Mouse (Mus musculus) thymus, postnatal 0 days (tissue): ENCODE data around the gene Bpifb6. TPM values are rescaled to one million over a fixed set of nuclear protein-coding genes. Genes with fewer than 3 reads are reported as not detected.
A peak's percentile ranks its signal among the peaks of the same experiment; 100 is the strongest.

Experiments
- DNase-seq: peaks from one replicate; pipeline ENCODE4 v3.0.0-alpha.2; 2015; ENCODE audit warnings: low spot score
- polyA plus RNA-seq: library from polyadenylated mRNA; unstranded; fragments of >200 nt; fragmentation: Nextera tagmentation; extraction: Ambion mirVana; gene quantifications from 2 replicates; pipeline ENCODE4 v1.2.1, GENCODE M21; 2015

Bpifb6 gene
- 0.14 TPM in 1 of 2 replicates, not detected in the other for polyA plus RNA-seq

DNA sequence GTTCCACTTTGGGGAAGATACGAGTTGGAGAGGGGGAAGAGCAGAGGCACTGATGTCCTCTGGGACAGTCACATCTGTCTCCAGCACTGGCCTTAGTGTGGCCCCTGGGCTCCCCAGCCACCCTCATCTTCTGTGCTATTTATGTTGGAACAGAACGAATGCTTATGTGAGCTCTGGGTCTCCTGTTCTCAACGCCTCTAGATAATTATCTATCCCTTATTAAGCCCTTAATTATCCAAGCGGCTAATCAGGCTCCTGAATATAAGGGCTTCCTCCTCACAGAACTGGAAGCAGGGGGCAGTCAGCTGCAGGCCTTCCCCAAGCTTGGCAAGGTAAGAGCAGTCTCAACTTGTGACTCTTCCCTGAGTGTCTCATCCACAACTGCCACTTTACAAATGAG, at the start of gene Bpifb6:
Bpifb6 (plus strand) TSS at position 301 of the 400 bp plus-strand sequence.
- DNase-seq, result no peak

DNA sequence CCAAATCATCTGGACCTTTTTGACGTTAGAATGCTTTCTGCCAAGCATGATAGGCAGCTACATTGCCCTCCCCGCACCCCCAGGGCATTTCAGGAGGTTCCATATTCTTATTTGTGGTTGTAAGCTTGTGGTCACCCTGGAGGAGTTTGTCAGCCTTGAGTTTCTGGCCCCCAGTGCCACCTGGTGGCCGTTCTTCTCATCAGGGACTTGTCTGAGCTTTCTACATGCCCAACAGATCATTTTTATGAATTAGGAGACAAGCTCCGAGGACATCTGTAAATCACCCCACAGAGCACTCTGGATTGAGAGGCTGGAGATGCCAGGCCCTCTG, 49.2 kb upstream of the Bpifb6 start:
- peak; percentile 51 for DNase-seq

DNA sequence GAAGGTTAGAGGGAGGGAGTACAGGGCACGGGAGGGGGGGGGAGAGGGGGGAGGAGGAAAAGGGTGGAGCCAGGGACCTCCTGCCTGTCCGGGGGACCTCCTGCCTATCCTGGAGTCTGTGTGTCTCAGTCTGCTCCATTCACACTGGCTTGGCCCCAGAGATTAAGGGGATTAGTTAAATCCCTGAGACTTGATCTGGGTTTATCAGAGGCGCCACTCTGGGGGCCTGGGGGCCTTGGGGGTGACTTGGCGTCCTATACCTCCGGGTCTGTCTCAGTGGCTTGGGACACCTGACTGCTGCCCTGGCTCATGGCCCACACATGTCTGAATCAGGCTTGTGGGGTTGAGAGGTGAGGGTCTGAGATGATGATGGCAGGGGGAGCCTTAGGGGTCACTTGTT, 46.6 kb upstream of the Bpifb6 start:
- no peak for DNase-seq

DNA sequence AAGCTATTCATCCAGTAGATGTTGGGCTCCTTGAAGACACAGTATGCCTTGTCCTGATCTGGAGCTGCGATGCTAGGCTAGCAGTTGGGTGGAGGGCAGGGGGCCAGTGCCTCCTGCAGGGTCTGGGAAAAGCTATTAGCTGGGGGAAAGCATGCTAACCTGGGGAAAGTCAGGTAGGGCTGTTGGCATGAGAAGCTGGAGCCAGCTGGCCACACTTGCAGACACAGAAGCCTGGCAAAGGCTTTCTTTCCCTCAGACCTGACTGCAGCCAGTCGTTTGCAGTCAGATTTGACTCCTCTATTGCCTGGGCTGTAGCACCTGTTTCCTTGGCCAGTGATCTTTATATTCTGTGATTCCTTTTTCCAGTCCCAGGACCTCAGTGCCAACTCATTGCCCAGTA, 40.6 kb upstream of the Bpifb6 start:
- no peak for DNase-seq

DNA sequence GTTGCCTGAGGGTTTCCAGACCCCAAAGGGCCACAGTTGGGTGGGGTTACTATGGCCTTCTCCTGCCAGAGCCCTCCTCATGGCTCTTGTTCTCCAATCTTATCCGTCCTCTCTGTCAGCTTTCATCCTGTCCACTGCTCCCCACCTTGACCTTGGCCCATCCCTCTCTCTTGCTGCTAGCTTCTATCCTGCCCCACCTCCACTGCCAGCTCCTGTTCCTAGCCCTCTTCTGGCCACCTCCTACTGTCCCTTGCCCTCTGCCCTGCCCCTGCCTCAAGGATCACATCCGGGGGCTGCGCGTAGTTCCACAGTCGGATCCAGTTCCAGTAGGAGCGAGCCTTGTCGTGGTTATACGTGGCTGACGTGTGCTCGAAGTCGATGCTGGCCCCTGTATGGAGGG, 39.9 kb upstream of the Bpifb6 start:
- no peak for DNase-seq

DNA sequence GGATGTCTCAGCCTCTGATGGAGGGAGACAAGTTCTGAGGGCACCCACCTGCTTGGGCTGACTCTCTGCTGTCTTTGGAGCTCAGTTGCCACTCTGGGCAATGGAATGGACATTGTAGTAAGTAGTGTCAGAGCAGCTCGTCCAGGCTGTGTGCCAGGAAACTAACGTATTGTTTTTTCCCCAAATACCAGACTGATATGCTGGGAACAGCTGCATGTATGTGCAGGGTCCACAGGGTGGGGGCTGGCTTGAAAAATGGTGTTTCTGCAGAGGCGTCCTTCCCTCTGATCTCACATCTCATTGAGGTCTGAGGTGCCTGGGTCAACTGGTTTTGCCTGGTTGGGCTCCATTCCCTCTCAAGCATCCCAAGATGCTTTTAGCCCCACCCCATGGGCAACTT, 39.5 kb upstream of the Bpifb6 start:
- no peak for DNase-seq

DNA sequence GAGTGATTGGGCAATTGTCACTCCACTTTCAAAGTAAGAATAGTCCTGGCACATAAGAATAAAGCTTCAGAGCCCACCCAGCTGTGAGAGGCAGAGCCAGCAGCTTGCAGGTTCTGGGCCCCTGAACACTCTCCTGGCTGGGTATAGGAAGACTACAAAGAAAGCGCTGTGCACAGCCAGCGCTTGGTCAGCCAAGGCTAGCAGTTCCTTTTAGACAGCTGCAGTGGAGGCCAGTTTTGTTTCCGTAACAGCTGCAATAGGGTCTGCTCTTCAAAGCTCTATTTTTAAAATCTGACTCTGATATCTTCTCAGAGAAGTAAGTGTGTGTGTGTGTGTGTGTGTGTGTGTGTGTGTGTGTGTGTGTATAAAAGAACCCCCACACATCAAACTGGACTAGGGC, 38.2 kb upstream of the Bpifb6 start:
- no peak for DNase-seq

DNA sequence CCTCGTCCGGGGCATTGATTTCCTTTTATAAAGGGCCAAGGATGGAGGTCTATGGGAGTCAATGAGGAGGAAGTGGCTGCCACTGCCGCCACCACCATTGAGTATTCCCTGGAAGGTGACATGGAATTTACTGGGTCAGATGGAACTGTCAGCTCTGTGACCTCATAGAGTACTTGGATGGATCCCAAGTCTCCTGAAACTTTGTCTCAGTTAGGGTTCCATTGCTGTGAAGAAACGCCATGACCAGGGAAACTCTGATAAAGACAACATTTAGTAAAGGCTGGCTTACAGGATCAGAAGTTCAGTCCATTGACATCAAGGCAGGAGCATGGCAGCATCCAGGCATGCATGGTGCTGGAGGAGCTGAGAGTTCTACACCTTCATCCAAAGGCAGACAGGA, 29.2 kb upstream of the Bpifb6 start, which contains the start of gene Sun5:
Sun5 (minus strand) TSS at position 101 of the 400 bp plus-strand sequence.
- DNase-seq, result no peak

DNA sequence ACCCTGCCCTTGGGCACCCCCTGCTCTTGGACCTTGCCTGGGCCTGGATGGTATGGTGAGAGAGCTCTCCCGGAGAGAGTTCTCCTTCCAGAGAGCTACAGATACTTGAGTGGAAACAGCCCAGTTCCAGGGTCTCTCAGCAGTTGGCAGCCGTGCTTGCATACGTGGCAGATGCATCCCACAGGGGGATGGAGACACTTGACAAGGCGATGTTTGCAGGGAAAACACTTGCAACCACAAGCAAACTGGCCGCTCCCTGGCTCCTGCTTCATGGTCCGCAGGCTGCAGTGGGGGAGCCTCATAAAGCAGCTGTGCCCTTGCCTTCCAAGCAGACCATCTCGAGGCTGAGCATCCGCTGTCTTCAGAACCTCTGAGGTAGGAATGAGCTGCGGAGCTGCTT, 25.4 kb upstream of the Bpifb6 start, which contains the start of gene Bpifb2:
Bpifb2 (plus strand) TSS at position 301 of the 400 bp plus-strand sequence.
- no peak for DNase-seq

DNA sequence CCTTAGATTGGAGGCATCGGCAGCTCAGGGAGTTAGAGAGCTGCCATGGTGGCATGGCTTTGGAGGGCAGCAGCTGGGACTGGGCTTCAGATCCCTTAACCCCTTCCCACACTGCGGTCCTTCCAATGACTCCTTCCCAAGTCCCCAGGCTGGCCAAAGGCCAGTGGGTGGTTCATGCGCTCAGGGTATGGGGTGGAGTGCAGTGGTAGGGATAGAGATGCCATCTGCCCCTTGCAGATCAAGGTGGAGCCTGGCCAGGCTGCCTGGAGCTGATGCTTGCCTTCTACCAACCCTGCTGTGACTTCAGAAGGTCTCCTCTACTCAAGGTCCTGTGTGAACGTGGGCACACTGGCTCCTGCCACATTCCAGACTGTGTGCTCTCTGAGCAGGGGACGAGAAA, 1.1 kb upstream of the Bpifb6 start:
- no peak for DNase-seq

DNA sequence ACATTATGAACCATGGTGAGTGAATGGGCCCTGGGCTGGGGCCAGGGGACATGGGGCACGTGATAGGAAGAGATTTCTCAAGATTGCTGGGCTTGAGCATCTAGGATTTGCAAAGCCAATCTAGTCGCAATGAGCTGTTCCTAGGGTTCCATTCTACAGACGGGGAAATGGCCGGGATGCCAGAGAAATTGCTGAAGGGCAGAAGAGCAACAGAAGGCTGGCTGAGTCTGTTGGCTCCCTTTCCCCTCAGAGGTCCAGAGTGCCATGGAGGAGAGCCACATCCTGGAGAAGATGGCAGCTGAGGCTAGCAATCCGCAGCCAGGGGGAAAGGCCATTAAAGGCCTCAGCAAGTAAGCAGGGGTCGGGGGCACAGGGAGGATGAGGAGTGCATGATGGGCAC, 2.5 kb downstream of the Bpifb6 start:
- DNase-seq, result no peak

DNA sequence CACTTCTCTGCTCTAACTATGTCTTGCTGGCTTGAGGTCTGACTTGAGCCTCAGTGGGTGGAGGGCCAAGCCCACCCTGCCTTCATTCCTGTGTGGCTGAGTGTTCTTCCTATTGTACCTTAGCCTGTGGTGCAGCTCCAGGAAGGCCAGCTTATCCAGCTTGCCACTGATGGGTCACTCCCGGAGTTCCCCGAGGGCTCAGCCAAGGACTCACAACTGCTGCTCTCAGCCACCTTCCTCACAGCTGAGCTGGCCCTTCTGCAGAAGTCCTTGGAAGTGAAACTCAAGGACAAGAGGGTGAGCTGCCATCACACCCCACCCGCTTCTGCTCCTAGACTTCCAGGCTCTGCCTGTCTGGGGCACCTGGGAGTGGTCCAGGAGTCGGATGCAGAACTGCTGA, 6.4 kb downstream of the Bpifb6 start:
- DNase-seq, result no peak

DNA sequence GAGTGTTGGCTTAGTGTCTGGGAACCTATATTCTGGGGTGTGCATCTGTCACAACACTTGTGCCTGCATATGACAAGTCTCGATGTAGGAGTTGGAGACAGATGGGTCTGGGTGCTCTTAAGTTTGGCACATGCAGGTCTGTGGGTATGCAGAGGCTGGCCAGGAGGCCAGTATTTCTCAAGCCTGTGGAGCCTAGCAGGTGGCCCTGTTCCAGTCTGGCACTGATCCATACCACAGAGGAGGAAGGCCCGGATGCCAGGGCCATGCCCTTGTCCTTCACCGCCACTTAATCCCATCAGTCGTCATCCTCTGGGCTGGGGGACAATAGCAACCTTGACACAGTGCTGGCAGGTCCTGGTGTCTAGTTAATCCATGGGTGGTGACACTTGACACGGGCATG, 14.0 kb downstream of the Bpifb6 start:
- no peak for DNase-seq

DNA sequence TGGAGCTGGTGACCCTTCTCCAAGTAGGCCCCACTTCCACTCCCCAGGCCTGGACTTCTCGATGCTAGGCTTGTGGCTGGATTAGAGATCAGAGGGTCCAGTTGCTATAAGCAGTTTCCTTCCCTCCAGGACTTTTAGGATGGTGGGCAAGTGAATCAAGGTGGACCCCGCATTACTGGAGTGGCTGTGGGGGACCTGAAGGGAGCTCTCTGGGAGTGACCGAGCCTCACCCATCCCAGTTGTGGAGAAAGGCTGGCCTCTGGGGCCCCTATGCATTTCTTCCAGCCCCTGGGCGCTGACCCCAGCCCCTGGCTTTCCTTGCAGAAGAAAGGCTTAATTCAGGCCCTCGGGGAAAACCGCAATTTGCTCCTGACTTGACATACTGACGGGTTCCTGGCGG, 17.7 kb downstream of the Bpifb6 start, which contains the start of gene Bpifb3:
Bpifb3 (plus strand) TSS at position 301 of the 400 bp plus-strand sequence.
- no peak for DNase-seq

DNA sequence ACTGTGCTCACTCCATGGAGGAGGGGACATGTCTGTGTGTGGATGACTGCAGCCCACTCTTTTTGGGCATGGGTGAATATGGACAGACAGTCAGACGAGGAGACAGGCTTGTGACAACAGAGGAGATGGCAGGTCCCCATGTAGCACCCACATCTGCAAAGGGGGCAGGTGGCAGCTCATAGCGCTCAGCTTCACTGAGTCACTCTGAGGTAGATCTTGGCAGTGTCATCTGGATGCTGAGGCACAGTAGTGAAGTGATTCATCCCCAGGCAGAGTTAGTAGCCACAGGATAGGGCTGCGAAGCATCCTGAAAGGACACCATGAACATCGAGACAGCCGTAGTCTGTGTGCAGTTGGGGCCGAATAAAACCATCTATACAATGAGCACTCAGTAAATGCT, 21.1 kb downstream of the Bpifb6 start:
- DNase-seq, result no peak

DNA sequence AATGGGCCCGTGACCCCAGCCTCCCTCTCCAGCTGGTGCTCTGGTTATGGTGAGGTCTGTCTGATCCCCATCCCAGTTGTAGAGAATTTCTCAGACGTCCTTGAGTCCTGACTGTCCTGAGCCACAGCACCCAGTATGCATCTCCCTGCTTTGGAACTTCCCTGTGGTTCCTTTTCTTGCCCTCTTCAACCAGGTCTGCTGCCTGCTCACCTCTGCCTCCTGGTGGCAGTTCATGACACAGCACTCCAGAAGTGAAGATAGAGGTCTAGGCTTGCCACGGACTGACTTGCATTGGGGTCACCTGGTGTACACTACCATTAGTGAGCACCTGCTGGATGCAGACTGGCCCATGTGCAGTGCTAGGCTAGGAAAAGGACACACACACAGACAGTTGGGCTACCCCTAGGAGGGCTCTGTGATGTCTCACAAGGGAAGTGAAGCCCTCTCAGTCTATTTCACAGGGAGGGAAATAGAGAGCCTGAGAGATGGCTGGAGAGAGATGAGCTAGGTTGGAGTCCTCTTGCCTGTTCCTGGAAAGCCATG, 29.8 kb downstream of the Bpifb6 start:
- DNase-seq, result peak; percentile 52

DNA sequence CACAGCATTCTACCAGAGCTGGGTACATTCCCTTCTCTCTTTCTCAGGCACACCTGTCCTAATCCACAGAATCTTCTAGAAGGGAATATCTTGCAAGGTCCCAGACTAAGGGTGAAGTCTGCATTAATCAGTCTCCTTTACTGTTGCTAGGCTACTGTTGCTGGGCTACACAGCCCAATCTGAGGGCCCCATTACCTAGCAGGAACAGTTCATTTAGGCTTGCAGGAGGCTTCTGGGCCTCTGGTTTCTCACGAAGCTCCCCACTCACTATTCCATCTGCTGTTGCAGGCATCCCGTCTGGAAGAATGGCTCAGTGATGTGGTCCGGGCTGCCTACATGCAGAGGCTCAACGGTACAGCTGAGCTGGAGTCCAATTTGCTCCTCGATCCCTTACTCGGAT, 30.9 kb downstream of the Bpifb6 start:
- no peak for DNase-seq

DNA sequence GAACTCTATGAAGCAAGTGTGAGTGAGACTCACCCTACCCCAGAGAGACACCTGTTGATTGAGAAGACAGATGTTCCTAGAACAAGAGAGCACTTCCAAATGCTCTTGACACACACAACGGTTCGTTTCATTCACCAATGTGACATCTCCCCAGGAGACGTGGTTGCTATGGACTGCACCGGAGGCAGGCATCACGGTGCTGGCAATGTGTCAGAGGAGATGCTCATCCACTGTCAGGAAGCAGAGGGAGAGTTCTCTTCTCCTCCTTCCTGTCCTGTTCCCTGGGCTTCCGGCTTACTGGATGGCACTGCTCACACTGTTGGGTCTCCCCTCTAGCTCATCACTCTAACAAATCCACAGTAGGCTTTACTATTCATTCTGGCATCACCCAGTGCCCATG, 33.1 kb downstream of the Bpifb6 start:
- DNase-seq, result no peak

DNA sequence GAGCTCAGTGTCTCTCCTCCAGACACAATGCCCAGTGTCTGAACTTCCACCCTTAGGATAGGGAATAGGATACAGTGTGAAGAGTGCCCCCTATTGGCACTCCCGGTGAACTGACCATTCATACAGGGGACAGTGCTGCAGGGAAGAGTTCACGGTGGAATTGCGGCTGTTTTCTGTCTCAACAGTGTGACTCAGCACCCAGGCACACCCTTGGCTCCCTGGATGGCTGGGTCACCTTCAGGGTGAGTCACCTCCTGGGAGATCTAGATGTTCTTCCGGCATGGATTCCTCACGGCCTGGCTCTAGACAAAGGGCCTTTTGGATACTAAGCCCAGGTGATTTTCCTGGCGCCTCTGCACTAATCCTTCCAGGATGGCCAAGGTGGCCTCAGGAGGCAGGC, 35.2 kb downstream of the Bpifb6 start:
- no peak for DNase-seq

DNA sequence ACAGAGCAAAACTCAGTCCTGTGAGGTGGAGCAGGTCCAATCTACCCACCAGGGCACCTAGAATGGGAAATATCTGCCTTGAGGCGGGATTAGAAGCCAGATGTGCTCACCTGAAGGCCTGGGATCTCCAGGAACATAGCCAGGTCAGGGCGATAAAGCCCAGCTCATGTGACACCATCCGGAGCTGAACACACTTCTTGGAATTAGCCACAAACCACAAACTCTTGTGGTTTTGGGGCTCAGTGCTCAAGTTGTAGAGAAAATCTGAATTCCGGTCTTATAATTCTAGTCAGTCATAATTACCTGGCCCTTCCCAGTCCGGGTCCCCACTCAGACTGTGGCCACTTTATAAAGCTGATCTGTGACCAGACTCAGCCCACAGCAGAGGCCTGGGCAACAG, 37.7 kb downstream of the Bpifb6 start, which contains the start of gene Bpifb4:
Bpifb4 (plus strand) TSS at position 370 of the 400 bp plus-strand sequence.
- no peak for DNase-seq

DNA sequence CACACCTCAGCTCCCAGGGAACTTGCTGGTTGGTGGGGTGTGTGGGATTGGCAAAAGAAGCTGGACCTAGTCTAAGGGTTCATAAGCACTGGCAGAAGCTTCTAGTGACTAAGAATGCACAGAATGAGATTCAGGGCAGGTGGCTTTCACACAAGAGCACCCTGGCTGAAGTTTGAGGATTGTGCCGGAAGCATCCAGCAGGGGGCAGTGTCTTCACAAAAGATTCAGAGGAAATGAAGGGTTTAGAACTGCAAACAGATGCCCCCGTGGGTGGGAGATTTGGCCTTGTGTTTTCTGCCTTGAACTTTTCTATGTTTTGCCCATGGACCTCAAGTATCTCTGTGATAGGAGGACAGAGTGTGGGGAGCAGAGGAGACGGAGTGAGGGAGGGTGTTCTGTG, 43.3 kb downstream of the Bpifb6 start:
- DNase-seq, result peak; percentile 59

DNA sequence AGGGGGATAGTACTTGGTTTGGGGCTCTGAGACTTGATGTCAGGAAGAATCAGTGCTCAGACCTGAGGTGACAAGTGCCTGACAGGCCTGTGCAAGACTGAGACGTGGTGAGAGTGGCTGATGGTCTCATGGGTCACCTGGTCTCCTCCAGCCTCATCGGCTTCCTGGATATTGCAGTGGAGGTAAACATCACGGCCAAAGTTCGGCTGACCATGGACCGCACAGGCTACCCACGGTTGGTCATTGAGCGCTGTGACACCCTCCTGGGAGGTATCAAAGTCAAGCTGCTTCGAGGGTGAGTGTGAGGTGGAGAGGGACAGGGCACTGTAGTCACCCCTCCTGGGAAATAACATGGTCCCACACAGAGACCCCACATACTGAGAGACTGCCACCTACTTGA, 44.4 kb downstream of the Bpifb6 start:
- DNase-seq, result no peak

DNA sequence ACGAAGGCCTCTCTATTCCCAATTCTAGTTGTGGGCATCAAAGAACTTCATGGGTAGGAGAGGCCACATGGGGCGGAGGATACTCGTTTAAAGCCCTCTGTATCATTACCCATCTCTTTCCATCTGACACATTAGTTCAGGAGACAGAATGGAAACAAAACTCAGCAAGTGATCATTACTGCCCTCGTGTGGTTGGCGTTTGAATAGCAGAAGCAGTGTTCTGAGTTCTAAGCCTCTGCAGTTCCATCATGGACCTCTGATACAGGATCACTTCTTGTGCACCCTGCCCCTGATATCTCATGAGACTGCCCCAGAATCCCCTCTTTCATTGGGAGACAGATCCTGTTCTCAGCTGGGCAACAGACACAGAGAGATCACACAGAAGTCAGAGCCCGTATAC, 52.7 kb downstream of the Bpifb6 start:
- DNase-seq, result peak; percentile 64

DNA sequence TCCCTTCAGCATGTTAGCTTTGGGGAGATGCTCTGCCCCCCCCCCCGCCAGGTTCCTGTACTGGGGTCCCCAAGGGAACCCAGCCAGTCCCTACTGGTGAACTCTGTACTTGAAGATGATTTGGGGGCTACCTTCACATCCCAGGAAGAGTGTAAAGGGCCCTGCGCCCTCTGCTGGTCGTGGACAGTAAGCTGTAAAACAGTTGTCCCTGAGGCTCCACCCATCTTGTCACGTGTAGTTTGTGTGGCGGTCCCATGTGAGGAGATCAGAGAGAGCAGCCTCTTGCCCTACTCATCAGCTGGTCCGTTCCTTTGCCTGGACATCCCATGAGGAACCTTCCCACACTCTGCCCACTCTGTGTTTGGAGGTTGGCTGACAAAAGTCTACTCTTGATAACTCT, 53.6 kb downstream of the Bpifb6 start:
- peak; percentile 77 for DNase-seq
